Mouse (Mus musculus) retina, adult 2 months (tissue): Measurements from ENCODE around the gene Pcdh20.

Experiments
- DNase-seq: peaks from one replicate; pipeline ENCODE4 v3.0.0-alpha.2; 2012; ENCODE audit warnings: low read depth, low spot score

Pcdh20 gene

GRCm38 (mm10) chr14:88470495-88471434 is at the start of gene Pcdh20:
Pcdh20 (minus strand) TSS chr14:88471396.
- DNase-seq: no peak

- no peak for DNase-seq
Observed at GRCm38 (mm10) chr14:88479909-88480308, 8.7 kb upstream of the Pcdh20 start.

- DNase-seq: no peak
Observed at GRCm38 (mm10) chr14:88469956-88470355, 1.2 kb downstream of the Pcdh20 start.

- DNase-seq: no peak
Observed at GRCm38 (mm10) chr14:88469361-88469760, 1.8 kb downstream of the Pcdh20 start.

GRCm38 (mm10) chr14:88466416-88466815 is 4.8 kb downstream of the Pcdh20 start:
- no peak for DNase-seq

- no peak for DNase-seq
Observed at GRCm38 (mm10) chr14:88464356-88464755, 6.8 kb downstream of the Pcdh20 start.

- DNase-seq: no peak
Observed at GRCm38 (mm10) chr14:88463357-88463756, 7.8 kb downstream of the Pcdh20 start.

GRCm38 (mm10) chr14:88462944-88463343 is 8.3 kb downstream of the Pcdh20 start:
- no peak for DNase-seq

GRCm38 (mm10) chr14:88460705-88461104 is 10.5 kb downstream of the Pcdh20 start:
- DNase-seq: no peak

GRCm38 (mm10) chr14:88443304-88443703 is 27.9 kb downstream of the Pcdh20 start:
- DNase-seq: no peak

- no peak for DNase-seq
Observed at GRCm38 (mm10) chr14:88429393-88429792, 41.8 kb downstream of the Pcdh20 start.

- no peak for DNase-seq
Observed at GRCm38 (mm10) chr14:88427370-88427769, 43.8 kb downstream of the Pcdh20 start.
